ENCODE assay signal across 9 mouse cellular contexts in genomic region chr6:144961253-144962012, GRCm38 (mm10).
DNase-seq lines count a peak whose midpoint lies in the region; ATAC-seq and TF ChIP-seq lines count a peak whose summit lies in the region.
"Had no signal": no experiment of that assay in that cellular context is flagged by ENCODE, and none has a peak within 500 bp of the region (broad histone marks: within the 10 kb centered on the region; RNA-seq: fewer than 3 reads in every experiment).

No protein-coding gene starts in this region.

- H3K27ac ChIP-seq in layer of hippocampus, adult 2 months = no peak overlapping the region
- no peak overlapping the region for H3K27ac ChIP-seq in stomach, embryonic 14.5 days (ENCODE audit: low read length)
- H3K27ac ChIP-seq: embryonic facial prominence, embryonic 12.5 days had no signal

- 39% methylated on average over 25 of the region's 25 CpGs for WGBS in stomach, embryonic 14.5 days

- H3K4me2 ChIP-seq in stomach, embryonic 14.5 days (replicated peaks; ENCODE audit: low read depth, low read length) = peak overlapping the region; percentile 32
- H3K4me2 ChIP-seq: embryonic facial prominence, embryonic 12.5 days had no signal

- no peaks in the 10 kb centered on the region for H3K27me3 ChIP-seq in stomach, embryonic 14.5 days (ENCODE audit: control insufficient read depth, insufficient read depth, low read length)
- H3K27me3 ChIP-seq: embryonic facial prominence, embryonic 12.5 days had no signal

- no peaks in the 10 kb centered on the region for H3K9me3 ChIP-seq in stomach, embryonic 14.5 days (ENCODE audit: control insufficient read depth, low read depth, low read length)
- H3K9me3 ChIP-seq: embryonic facial prominence, embryonic 12.5 days had no signal

- 0 out of 4 replicates have a peak, but pooled peaks have one; percentile 38 to 67 for ATAC-seq in hematopoietic stem cell, adult 5-6 weeks (replicated peaks in 1 of 2; ENCODE audit: insufficient read depth in 1 of 2, low FRiP score in 2 of 2, low TSS enrichment in 1 of 2, low read depth in 1 of 2, poor library complexity in 2 of 2, severe bottlenecking in 2 of 2)
- ATAC-seq in stomach, embryonic 14.5 days (ENCODE audit: insufficient number of reproducible peaks, insufficient read depth, low FRiP score, low read depth) = no peak
- ATAC-seq in inflammation-experienced regulatory T-cells, adult 6 months = no peak

- TF ChIP-seq CTCF in layer of hippocampus, adult 2 months (conservative IDR thresholded peaks at IDR 0.05) = peak; percentile 73

- peak; percentile 32 to 50 for DNase-seq in layer of hippocampus, adult 2 months (ENCODE audit: low spot score in 2 of 2)
- DNase-seq in layer of hippocampus, adult 9-11 months = no peak
- DNase-seq in R1 (ENCODE audit: low read depth, low spot score) = peak; percentile 47
- peak; percentile 24 to 41 for DNase-seq in lung, postnatal 4 days
- no peak for DNase-seq in spleen, adult 18-20 months

- H3K36me3 ChIP-seq in stomach, embryonic 14.5 days (ENCODE audit: control insufficient read depth, insufficient read depth, low read length) = no peaks in the 10 kb centered on the region
- H3K36me3 ChIP-seq: embryonic facial prominence, embryonic 12.5 days had no signal

- no peak overlapping the region for H3K9ac ChIP-seq in stomach, embryonic 14.5 days (replicated peaks; ENCODE audit: low read depth, low read length)
- H3K9ac ChIP-seq: embryonic facial prominence, embryonic 12.5 days had no signal

- H3K4me3 ChIP-seq in layer of hippocampus, adult 2 months = peak overlapping the region; percentile 33
- H3K4me3 ChIP-seq in stomach, embryonic 14.5 days (ENCODE audit: low read depth, low read length) = peak overlapping the region; percentile 7; the same call in 1 of the 2 replicates
- H3K4me3 ChIP-seq: embryonic facial prominence, embryonic 12.5 days had no signal

- H3K4me1 ChIP-seq in stomach, embryonic 14.5 days (ENCODE audit: control insufficient read depth, insufficient read depth, low read length) = no peaks in the 10 kb centered on the region
- H3K4me1 ChIP-seq: embryonic facial prominence, embryonic 12.5 days had no signal

Comparison
In these comparisons a context has a peak if more than half of its experiments do, and no peak if none do; other contexts are left out.
1. DNase-seq: peak in layer of hippocampus, adult 2 months (2 of 2), R1 (single experiment) and lung, postnatal 4 days (2 of 2); none in layer of hippocampus, adult 9-11 months (single experiment) and spleen, adult 18-20 months (0 of 2).
2. ATAC-seq: peak in hematopoietic stem cell, adult 5-6 weeks (2 of 2); none in stomach, embryonic 14.5 days (single experiment) and inflammation-experienced regulatory T-cells, adult 6 months (single experiment).